Mouse (Mus musculus): ENCODE results near the gene Heatr9. TPM values are rescaled to one million over a fixed set of nuclear protein-coding genes. Genes with fewer than 3 reads are reported as not detected.

Heatr9 gene
- total and polyA plus RNA-seq, 2 experiments = not detected

GRCm38 (mm10) chr11:83468765-83469164 is 53.2 kb downstream of the Heatr9 start:
- no peak overlapping the region for H3K27ac ChIP-seq (replicated peaks; ENCODE audit: insufficient read depth, low read depth, low read length)
- H3K27me3 ChIP-seq (ENCODE audit: control insufficient read depth, insufficient read depth, low read length) = no peaks in the 10 kb centered on the region
- H3K4me1 ChIP-seq (ENCODE audit: control insufficient read depth, insufficient read depth, low read length) = peaks cover 6% of the 10 kb centered on the region; the same call in 1 of the 2 replicates
- WGBS = 98% methylated on average over 3 of the region's 3 CpGs
- TF ChIP-seq POLR2A (IDR thresholded peaks at IDR 0.05; ENCODE audit: extremely low read depth, insufficient read depth, low read length) (no peak), CTCF (IDR thresholded peaks at IDR 0.05; ENCODE audit: low read depth, low read length) (no peak)
- H3K36me3 ChIP-seq (ENCODE audit: control insufficient read depth, insufficient read depth, low read length) = no peaks in the 10 kb centered on the region
- H3K9ac ChIP-seq (ENCODE audit: low read depth, low read length) = no peak overlapping the region
- H3K79me2 ChIP-seq (ENCODE audit: control insufficient read depth, insufficient read depth, low read length) = no peaks in the 10 kb centered on the region; the same call in 1 of the 2 replicates
- H3K4me3 ChIP-seq (ENCODE audit: insufficient read depth, low read depth, low read length) = no peak overlapping the region
- no peak for DNase-seq (ENCODE audit: extremely low read depth, low read depth, low spot score)

- 74% methylated on average over 11 of the region's 11 CpGs for WGBS
- Histone ChIP-seq H3K9ac (ENCODE audit: low read depth, low read length) (no peak overlapping the region), H3K4me1 (ENCODE audit: control insufficient read depth, insufficient read depth, low read length) (peaks cover 6% of the 10 kb centered on the region; the same call in 1 of the 2 replicates), H3K4me3 (ENCODE audit: insufficient read depth, low read depth, low read length) (no peak overlapping the region), H3K27ac (replicated peaks; ENCODE audit: insufficient read depth, low read depth, low read length) (no peak overlapping the region), H3K27me3 (ENCODE audit: control insufficient read depth, insufficient read depth, low read length) (no peaks in the 10 kb centered on the region), H3K36me3 (ENCODE audit: control insufficient read depth, insufficient read depth, low read length) (no peaks in the 10 kb centered on the region), H3K79me2 (ENCODE audit: control insufficient read depth, insufficient read depth, low read length) (no peaks in the 10 kb centered on the region)
- DNase-seq (ENCODE audit: extremely low read depth, low read depth, low spot score) = no peak
- TF ChIP-seq CTCF (IDR thresholded peaks at IDR 0.05; ENCODE audit: low read depth, low read length) = no peak
- no peak for TF ChIP-seq POLR2A (IDR thresholded peaks at IDR 0.05; ENCODE audit: extremely low read depth, insufficient read depth, low read length)
Measured at GRCm38 (mm10) chr11:83467120-83467652, 54.8 kb downstream of the Heatr9 start.

GRCm38 (mm10) chr11:83465976-83466375 is 56.0 kb downstream of the Heatr9 start:
- TF ChIP-seq CTCF (IDR thresholded peaks at IDR 0.05; ENCODE audit: low read depth, low read length) (no peak), POLR2A (IDR thresholded peaks at IDR 0.05; ENCODE audit: extremely low read depth, insufficient read depth, low read length) (no peak)
- Histone ChIP-seq H3K9ac (ENCODE audit: low read depth, low read length) (no peak overlapping the region), H3K79me2 (ENCODE audit: control insufficient read depth, insufficient read depth, low read length) (no peaks in the 10 kb centered on the region), H3K27ac (replicated peaks; ENCODE audit: insufficient read depth, low read depth, low read length) (no peak overlapping the region), H3K27me3 (ENCODE audit: control insufficient read depth, insufficient read depth, low read length) (no peaks in the 10 kb centered on the region), H3K4me1 (ENCODE audit: control insufficient read depth, insufficient read depth, low read length) (no peaks in the 10 kb centered on the region; the same call in 1 of the 2 replicates), H3K36me3 (ENCODE audit: control insufficient read depth, insufficient read depth, low read length) (no peaks in the 10 kb centered on the region), H3K4me3 (ENCODE audit: insufficient read depth, low read depth, low read length) (no peak overlapping the region)
- DNase-seq (ENCODE audit: extremely low read depth, low read depth, low spot score) = peak; percentile 56
- 8% methylated on average over 2 of the region's 2 CpGs for WGBS

DNA sequence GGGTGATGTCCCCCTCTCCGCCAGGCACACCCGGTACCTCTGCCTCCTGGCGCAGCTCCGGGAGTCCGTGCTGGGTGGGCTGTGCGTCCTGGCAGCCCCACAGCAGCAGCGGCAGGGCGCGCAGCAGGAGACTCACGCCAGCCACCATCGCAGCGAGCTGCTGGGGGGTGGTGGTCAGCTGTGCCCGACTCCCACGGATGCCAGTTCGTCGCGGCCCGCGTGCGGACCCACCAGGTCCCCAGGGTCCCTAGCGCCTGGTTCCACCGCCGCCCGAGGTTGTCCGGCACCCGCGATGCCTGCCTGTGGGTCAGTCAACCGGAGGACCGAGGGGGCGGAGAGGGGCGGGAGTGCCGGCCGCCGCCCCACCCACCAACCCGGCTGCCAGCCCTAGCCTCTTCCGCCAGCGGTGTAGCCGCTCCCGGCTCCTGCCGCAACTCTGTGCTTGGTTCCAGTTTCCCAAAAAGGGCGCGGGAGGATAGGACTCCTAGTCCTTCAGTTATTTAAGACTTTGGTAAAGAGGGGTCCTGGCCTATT is 59.2 kb downstream of the Heatr9 start, which contains the start of gene Mmp28:
Gene Mmp28 (minus strand): TSS at position 361 of the 534 bp plus-strand sequence.
- no peaks in the 10 kb centered on the region for H3K79me2 ChIP-seq (ENCODE audit: control insufficient read depth, insufficient read depth, low read length)
- no peak within 1 kb of the TSS for H3K27ac ChIP-seq (replicated peaks; ENCODE audit: insufficient read depth, low read depth, low read length)
- no peaks in the 10 kb centered on the region; the same call in 1 of the 2 replicates for H3K4me1 ChIP-seq (ENCODE audit: control insufficient read depth, insufficient read depth, low read length)
- peak within 1 kb of the TSS; percentile 68 for H3K9ac ChIP-seq (ENCODE audit: low read depth, low read length)
- peak; percentile 24 for DNase-seq (ENCODE audit: extremely low read depth, low read depth, low spot score)
- TF ChIP-seq CTCF (IDR thresholded peaks at IDR 0.05; ENCODE audit: low read depth, low read length) (no peak), POLR2A (IDR thresholded peaks at IDR 0.05; ENCODE audit: extremely low read depth, insufficient read depth, low read length) (no peak)
- no peaks in the 10 kb centered on the region for H3K27me3 ChIP-seq (ENCODE audit: control insufficient read depth, insufficient read depth, low read length)
- WGBS = under 1% methylated on average over 42 of the region's 42 CpGs
- H3K36me3 ChIP-seq (ENCODE audit: control insufficient read depth, insufficient read depth, low read length) = no peaks in the 10 kb centered on the region
- H3K4me3 ChIP-seq (ENCODE audit: insufficient read depth, low read depth, low read length) = peak within 1 kb of the TSS; percentile 70

Other genes starting within 250 kb of the Heatr9 start
- not detected in 2 replicates for gene Slfn14, start 235.4 kb downstream of the Heatr9 start, total RNA-seq (2014; rRNA removed)
- gene Slfn14, start 235.4 kb downstream of the Heatr9 start, polyA plus RNA-seq (2012; rRNA removed) = not detected in 2 replicates
- gene Ap2b1, start 223.2 kb downstream of the Heatr9 start, total RNA-seq (2014; rRNA removed) = 25.4 and 31.3 TPM in 2 replicates
- gene Ap2b1, start 223.2 kb downstream of the Heatr9 start, polyA plus RNA-seq (2012; rRNA removed) = 16.2 and 16.3 TPM in 2 replicates
- gene Pex12, start 219.6 kb downstream of the Heatr9 start, total RNA-seq (2014; rRNA removed) = 4.3 and 5.5 TPM in 2 replicates
- 7.9 and 10.1 TPM in 2 replicates for gene Pex12, start 219.6 kb downstream of the Heatr9 start, polyA plus RNA-seq (2012; rRNA removed)
- gene Rasl10b, start 113.0 kb downstream of the Heatr9 start, total RNA-seq (2014; rRNA removed) = 0.07 and 0.18 TPM in 2 replicates
- 0.12 and 0.24 TPM in 2 replicates for gene Rasl10b, start 113.0 kb downstream of the Heatr9 start, polyA plus RNA-seq (2012; rRNA removed)
- not detected in 2 replicates for gene Gas2l2, start 92.7 kb downstream of the Heatr9 start, total RNA-seq (2014; rRNA removed)
- gene Gas2l2, start 92.7 kb downstream of the Heatr9 start, polyA plus RNA-seq (2012; rRNA removed) = not detected in 2 replicates
- gene 1700020L24Rik, start 84.5 kb downstream of the Heatr9 start, total RNA-seq (2014; rRNA removed) = not detected in 2 replicates
- not detected in 2 replicates for gene 1700020L24Rik, start 84.5 kb downstream of the Heatr9 start, polyA plus RNA-seq (2012; rRNA removed)
- gene Mmp28, start 59.1 kb downstream of the Heatr9 start, total RNA-seq (2014; rRNA removed) = 0.18 and 0.27 TPM in 2 replicates
- 0.26 and 0.29 TPM in 2 replicates for gene Mmp28, start 59.1 kb downstream of the Heatr9 start, polyA plus RNA-seq (2012; rRNA removed)
- 29.1 and 29.9 TPM in 2 replicates for gene Taf15, start 49.1 kb downstream of the Heatr9 start, total RNA-seq (2014; rRNA removed)
- 7.1 and 8.5 TPM in 2 replicates for gene Taf15, start 49.1 kb downstream of the Heatr9 start, polyA plus RNA-seq (2012; rRNA removed)
- 0.37 and 1.1 TPM in 2 replicates for gene Ccl5, start 8.3 kb upstream of the Heatr9 start, total RNA-seq (2014; rRNA removed)
- gene Ccl5, start 8.3 kb upstream of the Heatr9 start, polyA plus RNA-seq (2012; rRNA removed) = 7.2 and 13.2 TPM in 2 replicates
- gene Ccl9, start 56.5 kb upstream of the Heatr9 start, total RNA-seq (2014; rRNA removed) = 92.1 and 125 TPM in 2 replicates
- gene Ccl9, start 56.5 kb upstream of the Heatr9 start, polyA plus RNA-seq (2012; rRNA removed) = 45.5 and 61.7 TPM in 2 replicates
- gene Ccl6, start 70.9 kb upstream of the Heatr9 start, total RNA-seq (2014; rRNA removed) = 8.7 and 14.1 TPM in 2 replicates
- gene Ccl6, start 70.9 kb upstream of the Heatr9 start, polyA plus RNA-seq (2012; rRNA removed) = 2.5 and 3.3 TPM in 2 replicates
- gene Rpl9-ps1, start 123.4 kb upstream of the Heatr9 start, total RNA-seq (2014; rRNA removed) = not detected in 2 replicates
- gene Rpl9-ps1, start 123.4 kb upstream of the Heatr9 start, polyA plus RNA-seq (2012; rRNA removed) = not detected in 2 replicates
- 0.18 TPM in 1 of 2 replicates, not detected in the other for gene Ccl3, start 127.2 kb upstream of the Heatr9 start, total RNA-seq (2014; rRNA removed)
- 0.42 and 0.48 TPM in 2 replicates for gene Ccl3, start 127.2 kb upstream of the Heatr9 start, polyA plus RNA-seq (2012; rRNA removed)
- gene Ccl4, start 140.4 kb upstream of the Heatr9 start, total RNA-seq (2014; rRNA removed) = 0.40 TPM in 1 of 2 replicates, not detected in the other
- gene Ccl4, start 140.4 kb upstream of the Heatr9 start, polyA plus RNA-seq (2012; rRNA removed) = 1.1 TPM in 1 of 2 replicates, not detected in the other
- 40.9 and 46.0 TPM in 2 replicates for gene Wfdc17, start 181.8 kb upstream of the Heatr9 start, total RNA-seq (2014; rRNA removed)
- gene Wfdc17, start 181.8 kb upstream of the Heatr9 start, polyA plus RNA-seq (2012; rRNA removed) = 8.0 and 19.9 TPM in 2 replicates
- not detected in 2 replicates for gene Wfdc18, start 186.8 kb upstream of the Heatr9 start, total RNA-seq (2014; rRNA removed)
- gene Wfdc18, start 186.8 kb upstream of the Heatr9 start, polyA plus RNA-seq (2012; rRNA removed) = not detected in 2 replicates
- 1,058 and 3,004 TPM in 2 replicates for gene Wfdc21, start 224.8 kb upstream of the Heatr9 start, total RNA-seq (2014; rRNA removed)
- gene Wfdc21, start 224.8 kb upstream of the Heatr9 start, polyA plus RNA-seq (2012; rRNA removed) = 2,463 and 2,494 TPM in 2 replicates
- gene Heatr6, start 231.5 kb upstream of the Heatr9 start, total RNA-seq (2014; rRNA removed) = 6.5 and 8.9 TPM in 2 replicates
- 9.7 and 9.8 TPM in 2 replicates for gene Heatr6, start 231.5 kb upstream of the Heatr9 start, polyA plus RNA-seq (2012; rRNA removed)

Data from liver, adult 2 months (tissue).